Mouse (Mus musculus) gastrocnemius, postnatal 25 days (tissue): ENCODE data around the gene Tsn. TPM values are rescaled to one million over a fixed set of nuclear protein-coding genes. Genes with fewer than 3 reads are reported as not detected.

Source experiments
- DNase-seq: peaks from one replicate; pipeline ENCODE4 v3.0.0; 2022
- long read RNA-seq, 2 experiments: library from polyadenylated mRNA; stranded (forward); transcript quantifications; one replicate each; pipeline ENCODE4 v2.0.0; 2021
- total RNA-seq, 2 experiments: library from RNA; stranded (reverse); gene quantifications; 1 replicate in 1 of 2; 2 replicates in 1 of 2; pipeline ENCODE4 v1.2.3; 2021

Tsn gene
- 10 to 100 TPM; 44.6 to 48.0 TPM for total RNA-seq
- long read RNA-seq, experiment 1, full-length matches to known transcripts: 52 of 64 reads
- long read RNA-seq, experiment 1, partial matches to known transcripts: 1 of 64 reads
- long read RNA-seq, experiment 1, other reads (novel, unspliced or antisense): 11 of 64 reads
- long read RNA-seq, experiment 2, full-length matches to known transcripts: 46 of 59 reads
- long read RNA-seq, experiment 2, partial matches to known transcripts: 0 of 59 reads
- long read RNA-seq, experiment 2, other reads (novel, unspliced or antisense): 13 of 59 reads

DNA sequence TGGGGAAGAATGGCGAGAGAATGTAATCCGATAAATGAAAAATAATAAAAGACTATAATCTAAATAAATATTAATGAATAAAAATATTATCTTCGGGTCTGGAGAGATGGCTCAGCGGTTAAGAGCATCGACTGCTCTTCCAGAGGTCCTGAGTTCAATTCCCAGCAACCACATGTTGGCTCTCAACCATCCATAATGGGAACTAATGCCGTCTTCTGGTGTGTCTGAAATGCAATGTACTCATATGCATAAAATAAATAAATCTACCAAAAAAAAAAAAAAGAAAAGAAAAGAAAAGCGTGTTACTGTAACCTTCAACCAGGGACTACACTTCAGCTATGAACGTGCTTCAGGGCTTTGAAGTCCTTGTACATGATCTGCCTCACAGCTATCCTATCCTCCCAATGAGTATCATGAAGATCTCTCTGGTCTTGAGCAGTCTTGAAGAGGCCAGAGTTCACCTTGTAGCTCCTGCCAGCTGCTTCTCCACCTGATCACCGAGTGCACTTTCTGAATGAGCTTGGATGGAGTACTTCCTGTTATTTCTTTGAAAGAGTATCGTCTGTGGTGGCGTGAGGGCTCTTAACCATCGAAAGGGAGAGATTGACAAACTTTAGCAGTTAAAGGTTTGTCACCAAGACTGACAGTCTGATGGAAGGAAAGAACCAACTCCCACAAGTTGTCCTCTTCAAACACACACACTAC lies at the start of gene Tsn:
Tsn (minus strand) TSS at position 118 of the 705 bp plus-strand sequence.
- no peak for DNase-seq

DNA sequence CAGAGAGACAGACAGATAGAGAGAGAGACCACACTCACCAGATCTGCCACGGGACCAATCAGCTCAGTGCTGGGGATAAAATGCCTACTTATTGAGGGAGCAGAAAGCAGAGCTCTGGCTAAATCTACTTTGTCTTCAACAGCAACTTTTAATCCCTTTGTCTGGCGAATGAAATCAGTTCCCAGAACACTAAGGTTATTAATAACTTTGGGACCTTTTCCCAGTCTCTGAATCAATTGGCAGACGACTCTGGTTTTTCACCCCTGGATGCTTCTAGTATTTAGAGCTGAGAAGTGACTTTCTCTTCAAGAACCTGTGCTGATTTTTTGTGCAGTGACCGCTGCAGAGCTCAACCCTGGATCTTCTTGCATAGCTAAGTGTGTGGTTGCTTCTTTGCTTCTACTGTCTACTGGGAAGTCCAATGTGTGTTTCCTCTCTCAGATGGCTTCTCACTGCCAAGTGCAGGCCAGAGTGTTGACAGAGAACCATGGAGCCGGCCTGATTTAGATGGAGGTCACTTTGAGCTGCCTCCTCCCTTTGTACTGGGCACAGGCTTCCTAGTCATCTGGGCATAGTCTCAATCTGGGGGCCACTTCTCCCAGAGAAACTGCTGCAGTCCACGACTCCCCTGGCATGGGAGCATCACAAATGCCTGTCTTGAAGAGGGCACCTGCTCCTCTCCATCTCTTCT lies 47.7 kb upstream of the Tsn start:
- no peak for DNase-seq

DNA sequence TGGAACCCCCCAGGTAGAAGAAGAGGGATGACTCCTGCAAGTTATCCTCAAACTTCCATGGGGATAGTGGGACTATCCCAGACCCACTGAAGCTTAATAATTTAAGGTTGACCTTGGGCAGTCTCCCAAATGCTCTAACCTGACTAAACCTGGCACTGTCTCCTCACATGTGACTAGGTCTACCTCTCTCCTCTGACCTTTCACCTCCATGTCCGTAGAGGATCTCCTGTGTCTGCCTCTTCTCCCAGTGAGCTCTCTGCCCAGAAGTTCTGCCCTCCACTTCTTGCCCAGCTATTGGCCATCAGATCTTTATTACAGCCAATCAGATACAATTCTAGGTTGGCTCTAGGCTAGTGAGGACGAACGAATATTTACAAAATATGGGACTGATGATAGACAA lies 38.4 kb upstream of the Tsn start:
- DNase-seq: no peak

DNA sequence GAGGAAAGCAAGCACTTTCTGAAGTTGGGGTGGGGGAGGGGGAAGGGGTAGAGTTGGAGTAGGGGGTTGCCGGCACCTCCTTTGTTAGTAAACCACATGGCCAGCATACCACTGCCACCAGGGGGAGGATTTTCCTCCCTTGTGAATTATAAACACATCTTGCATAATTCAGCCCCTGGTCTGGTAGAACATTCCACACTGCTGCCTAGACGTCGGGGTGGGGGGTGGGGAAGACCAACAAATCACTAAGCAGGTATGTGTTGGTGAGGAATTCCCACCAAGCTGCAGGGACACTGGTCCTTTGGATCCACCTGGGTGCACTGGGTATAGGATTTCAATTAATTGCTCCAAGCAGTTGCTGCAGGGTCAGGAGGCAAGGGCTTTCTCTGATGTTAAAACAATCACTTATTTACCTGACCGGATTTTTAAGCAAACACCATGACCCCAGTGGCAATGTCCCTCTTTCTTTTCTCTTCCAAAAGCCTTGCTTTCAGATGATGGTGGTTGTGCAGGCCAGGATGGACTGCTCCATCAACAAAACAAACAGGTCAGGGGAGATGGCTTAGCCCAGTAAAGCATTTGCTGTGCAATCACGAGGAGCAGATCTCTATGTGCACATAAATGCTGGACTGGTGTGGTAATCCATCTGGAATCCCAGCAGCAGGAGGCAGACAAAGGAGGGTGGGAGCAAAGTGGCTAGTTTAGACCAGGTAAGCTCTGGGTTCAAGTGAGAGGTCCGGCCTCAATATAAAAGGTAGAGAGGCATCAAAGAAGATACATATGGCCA lies 32.3 kb upstream of the Tsn start:
- no peak for DNase-seq

DNA sequence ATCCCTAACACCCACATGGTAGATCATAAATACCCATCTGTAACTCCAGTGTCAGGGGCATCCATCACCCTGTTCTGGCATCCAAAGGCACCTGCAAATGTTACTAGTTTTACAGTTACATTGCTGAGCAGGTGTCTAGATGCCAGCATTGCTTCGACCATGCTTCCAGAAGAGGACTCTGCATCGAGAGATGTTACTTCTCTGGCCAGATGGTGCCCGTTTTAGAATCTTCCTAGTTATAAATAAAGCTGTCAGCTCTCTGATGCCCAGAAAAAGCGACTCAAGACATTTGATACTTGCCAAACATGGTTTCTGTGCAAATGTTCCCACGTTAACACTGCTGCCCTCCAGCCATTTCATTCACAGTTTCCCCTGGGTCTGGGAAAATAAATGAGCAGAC lies 26.4 kb upstream of the Tsn start:
- peak; percentile 20 for DNase-seq

DNA sequence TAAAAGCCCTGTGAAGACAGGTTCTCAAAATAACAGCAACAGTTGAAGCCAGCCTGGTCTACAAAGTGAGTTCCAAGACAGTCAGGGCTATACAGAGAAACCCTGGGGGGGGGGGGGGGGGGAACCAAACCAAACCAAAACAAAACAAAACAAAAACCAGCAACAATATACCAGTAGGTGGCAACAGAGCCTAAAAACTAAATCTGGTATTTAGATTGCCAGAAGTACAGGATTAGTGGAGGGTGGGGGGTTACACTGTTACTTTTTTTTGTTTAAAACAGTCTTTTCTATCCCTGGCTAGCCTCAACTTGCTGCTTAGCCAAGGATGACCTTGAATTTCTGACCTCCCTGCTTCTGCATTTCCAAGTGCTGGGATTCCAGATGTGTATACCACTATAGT lies 24.3 kb upstream of the Tsn start:
- DNase-seq: no peak

DNA sequence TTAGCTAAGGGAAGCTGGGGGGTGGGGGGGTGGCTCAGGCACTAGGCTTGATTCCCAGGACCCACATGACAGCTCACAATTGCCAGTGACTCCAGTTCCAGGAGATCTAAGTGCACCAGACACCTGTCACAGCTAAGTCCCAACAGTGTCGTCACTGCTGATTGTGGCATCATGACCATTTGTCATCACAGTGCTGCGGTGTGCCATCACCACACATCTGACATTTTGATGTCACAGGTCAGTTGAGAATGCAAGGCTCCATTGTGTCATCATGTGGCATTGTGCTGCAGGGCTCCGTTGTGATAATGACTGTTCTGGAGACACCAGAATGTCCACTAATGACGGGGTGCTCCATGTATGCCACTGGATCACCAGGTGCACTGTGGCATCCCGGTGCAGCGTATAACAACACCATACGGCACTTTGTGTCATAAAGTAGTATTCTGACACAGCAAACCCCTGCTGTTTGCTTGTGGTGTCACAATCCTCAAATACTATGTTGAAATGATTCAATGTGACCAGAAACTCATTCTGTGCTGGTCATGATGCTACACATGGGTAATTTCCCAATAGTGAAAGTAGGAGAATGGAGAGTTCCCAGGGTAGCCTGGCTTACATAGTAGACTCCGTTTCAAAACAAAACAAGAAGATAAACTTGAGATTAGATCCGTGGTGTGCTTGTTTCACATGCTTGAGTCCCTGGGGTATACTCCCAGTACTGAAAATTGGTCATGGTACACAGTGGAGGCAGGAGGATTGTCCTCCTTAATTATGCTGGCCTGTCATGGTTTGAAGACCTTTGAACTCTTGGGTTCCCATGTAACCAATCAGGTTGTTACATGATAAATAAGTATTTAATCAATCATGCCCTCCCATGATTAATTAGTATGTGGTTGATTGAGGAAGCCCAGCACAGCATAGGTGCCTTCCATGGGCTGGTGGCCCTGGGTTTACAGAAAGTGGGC lies 23.5 kb upstream of the Tsn start:
- no peak for DNase-seq

DNA sequence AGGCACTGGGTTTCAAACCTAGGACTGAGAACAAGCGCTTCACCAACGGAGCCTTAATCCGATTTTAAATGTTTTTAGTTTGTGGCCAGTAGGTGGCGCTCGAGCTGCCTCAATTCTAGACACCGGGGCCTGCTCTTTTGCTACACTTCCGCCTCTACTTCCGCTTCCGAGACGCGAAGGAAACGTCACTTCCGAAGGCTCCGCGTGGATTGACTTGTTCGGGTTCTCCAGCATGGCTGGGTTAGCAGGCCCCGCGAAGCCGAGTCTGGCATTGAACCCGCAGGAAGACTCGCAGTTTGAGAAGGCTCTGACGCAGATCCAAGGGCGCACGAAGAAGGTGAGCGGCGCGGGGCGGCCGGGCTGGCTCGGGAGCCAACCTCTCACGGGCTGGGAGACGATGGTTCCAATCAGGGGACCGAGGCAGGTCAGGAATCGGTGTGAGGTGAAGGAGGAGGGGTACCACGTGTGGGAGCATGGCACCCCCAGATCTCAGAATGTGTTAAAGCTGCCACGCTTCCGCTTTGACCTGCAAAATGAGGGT lies 10.2 kb upstream of the Tsn start, which contains the start of gene Nifk:
Nifk (plus strand) TSS at position 179 of the 541 bp plus-strand sequence.
- DNase-seq: peak; percentile 87

DNA sequence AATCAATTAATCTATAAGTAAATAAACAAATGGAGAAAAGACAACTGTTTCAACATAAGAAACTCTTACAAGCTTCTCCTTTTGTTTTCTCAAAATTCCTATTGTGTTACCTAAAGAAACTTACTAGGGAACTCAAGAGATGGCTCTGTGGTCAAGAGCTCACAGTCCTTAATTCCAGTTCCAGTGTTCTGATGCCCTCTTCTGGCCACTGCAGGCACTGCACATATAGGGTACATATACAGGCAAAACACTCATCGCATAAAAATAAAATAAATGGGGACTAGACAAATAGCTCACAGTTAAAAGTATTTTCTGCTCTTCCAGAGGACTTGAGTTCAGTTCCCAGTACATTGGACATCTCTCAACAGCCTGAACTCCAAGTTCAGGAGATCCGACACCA lies 9.2 kb upstream of the Tsn start:
- DNase-seq: no peak

DNA sequence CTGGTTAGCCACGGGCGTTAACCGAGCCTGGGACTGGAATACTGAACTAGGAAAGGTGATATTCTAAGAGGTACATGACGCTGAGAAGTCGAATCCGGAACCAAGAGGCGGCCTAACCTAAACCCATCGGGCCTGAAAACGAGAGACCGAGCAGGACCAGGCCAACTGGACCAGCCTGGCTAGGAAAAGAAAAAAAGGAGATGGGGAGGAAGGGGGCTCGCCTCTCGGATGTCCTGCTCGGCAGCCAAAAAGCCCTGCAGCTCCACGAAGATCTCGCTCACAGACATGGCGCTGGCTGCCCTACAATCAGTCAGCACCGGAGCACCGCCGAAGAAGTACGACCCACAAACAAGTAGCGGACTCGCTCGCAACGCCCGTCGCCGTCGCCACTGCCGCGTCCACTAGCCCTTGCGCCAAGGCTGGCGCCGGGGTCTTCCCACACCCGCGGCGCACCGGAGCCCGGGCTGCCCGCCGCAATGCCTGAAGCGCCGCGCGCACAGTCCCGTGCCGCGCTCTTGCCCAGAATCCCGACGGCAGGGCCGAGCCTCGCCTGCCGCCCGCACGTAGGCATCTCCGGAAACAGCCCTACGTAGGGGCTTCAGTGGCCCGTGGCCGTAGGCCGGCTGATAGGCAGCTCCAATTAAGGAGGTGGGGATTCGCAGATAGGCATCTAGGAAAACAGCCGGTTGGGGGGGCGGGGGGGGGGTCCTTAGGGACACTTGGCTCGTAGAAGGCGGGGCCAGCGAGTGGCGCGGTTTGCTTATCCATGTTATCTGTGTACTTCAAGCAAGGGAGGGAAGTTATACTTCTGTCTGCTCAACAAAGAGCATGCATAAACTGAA lies 538 bp downstream of the Tsn start:
- DNase-seq: peak; percentile 86

DNA sequence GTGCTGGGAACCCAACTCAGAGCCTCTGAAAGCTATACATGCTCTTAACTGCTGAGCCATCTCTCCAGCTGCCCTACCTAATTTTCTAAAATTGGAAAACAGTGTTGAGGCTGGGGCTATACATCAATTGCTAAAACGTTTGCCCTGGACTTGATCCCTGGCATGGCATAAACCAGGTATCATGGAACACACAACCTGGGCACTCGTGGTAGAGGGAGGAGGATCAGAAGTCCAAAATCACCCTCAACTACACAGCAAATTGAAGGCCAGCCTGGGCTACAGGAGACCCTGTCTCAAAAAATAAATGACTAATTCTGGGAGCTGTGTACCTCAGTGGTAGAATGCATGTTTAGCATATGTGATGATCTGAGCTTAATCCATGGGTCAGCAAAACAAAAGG lies 13.8 kb downstream of the Tsn start:
- no peak for DNase-seq

DNA sequence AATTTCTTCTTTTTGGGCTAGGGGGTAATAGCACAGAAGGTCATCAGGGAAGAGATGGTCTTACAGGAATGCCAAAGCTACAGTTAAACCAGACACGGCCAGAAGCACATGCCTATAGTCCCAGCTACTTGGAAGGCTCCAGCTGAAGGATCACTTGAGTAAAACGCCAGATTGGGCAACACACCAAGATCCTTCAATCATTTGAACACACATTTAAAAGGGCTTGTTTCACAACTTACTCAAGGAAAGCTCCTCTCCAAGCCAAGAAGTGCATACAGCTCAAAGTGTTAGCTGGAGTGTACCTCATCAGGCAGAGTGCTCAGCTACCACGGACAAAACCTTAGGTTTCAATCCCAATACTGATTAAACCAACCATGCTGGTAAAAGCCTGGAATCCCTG lies 14.9 kb downstream of the Tsn start:
- no peak for DNase-seq

DNA sequence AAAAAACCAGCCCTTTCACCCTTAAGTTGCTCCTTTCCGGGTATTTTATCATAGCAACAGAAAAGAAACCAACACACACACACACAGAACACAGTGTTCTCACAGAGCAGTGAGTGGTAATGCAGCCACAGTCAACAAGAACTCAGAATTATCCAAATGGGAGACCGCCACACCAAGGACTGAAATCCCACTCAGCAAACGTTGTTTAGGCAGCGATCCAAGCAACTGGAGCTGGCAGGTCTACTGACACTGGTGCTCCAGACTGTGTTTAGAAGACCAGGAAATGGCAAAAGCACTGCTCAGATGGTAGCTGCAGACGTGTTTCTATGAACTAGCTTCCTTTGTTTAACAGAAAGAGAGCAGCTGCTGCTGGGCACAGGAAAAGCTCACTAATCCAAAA lies 16.7 kb downstream of the Tsn start:
- DNase-seq: no peak

DNA sequence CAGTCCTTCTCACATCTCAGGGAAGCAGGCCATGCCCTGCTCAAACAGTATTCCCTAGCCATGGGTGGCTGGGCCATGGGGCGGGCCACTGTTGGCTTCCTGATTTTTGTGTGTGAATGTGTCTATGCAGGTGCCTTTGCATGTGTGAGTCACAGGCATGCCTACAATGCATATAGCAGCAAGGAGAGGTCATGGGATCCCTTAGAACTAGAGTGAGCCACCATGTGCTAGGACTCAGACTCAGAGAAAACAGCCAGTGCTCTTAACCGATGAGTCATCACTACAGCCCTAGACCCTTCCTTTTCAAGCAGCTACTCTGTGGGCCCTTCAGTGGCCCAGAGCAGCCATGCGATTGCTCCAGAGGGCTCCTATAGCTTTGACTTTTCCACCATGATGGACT lies 17.3 kb downstream of the Tsn start:
- no peak for DNase-seq

DNA sequence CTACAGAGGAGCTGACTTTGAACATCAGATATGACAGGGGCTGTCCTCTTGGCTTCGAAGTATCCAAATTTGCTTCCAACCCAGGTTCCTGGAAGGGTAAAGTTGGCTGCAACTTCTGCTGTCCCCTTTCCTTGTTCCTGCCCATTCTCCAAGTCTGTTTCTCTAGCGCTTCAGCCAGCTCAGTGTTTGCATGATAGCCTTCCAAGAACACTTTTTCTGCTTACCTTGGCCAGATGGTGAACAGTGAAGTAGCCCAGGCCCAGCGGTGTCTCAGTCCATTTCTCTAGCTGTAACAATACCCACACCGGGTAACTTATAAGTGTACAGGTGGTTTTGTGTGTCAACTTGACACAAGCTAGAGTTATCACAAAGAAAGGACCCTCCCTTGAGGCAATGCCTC lies 19.2 kb downstream of the Tsn start:
- no peak for DNase-seq

DNA sequence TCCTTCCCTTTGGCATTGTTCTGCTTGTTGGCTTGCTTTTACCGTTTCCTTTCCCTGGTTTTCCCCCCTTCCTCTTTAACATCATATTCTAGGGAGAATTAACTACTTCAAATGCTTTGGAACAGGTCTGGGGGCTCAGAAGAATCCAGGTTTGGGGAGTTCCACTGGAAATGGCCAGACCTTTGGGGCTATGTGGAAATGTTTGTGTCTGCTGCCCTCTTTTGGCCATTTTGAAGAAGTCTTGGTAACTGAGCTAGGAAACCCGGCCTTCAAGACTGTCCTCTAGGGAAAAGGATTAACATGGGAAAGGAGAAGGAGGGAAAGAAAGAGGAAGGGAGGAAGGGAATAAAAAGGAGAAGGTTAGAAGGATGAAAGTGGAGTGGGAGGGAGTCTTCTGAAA lies 36.4 kb downstream of the Tsn start:
- no peak for DNase-seq

DNA sequence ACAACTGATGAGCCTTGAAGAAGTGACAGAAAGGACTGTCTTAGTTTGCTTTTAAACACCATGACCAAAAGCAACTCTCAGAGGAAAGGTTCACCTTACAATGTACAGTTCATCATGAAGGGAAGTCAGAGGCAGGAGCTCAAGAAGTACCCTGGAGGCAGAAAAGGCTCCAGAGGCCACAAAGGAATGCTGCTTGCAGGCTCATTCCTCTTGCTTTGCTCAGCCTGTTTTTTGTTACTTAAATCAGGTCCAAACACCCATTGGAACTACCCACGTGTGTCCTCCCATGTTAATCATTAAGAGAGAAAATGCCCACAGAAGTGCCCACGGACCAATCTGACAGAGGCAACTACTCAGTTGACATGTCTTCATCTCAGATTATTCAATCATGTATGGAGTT lies 59.6 kb downstream of the Tsn start:
- no peak for DNase-seq
